Mouse (Mus musculus) CD4-positive, CD25-positive, alpha-beta regulatory T cell, adult 2 months (primary cell): Measurements from ENCODE around the gene Tubb4b.

Source experiments
- DNase-seq: peaks from one replicate; pipeline ENCODE4 v3.0.0-alpha.2; 2012; ENCODE audit warnings: low read depth, low spot score

Tubb4b gene

GRCm38 (mm10) chr2:25246183-25247072 is 21.9 kb upstream of the Tubb4b start, which contains the start of gene AL732309.1:
AL732309.1 (minus strand) TSS chr2:25246863.
- DNase-seq, result no peak

DNA sequence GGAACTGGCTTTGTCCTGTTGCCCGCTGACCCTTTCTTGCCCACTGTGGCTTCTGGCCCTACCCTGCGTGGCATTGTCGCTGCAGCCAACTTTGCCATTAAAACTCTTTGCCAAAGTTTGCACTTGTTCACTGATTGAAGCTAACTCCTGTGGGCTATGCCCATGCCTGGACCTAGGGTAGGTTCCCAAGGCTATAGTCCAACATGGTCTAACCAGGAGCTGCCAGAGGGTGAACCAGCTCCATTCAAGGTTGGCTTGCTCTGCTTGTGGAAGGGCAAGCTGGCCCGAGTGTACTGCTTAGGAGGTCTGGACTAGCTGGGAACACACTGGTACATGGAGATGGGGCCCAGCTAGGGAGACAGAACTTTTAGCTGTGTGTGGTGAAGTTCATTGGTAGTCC is 19.6 kb upstream of the Tubb4b start:
- no peak for DNase-seq

GRCm38 (mm10) chr2:25243342-25243741 is 18.8 kb upstream of the Tubb4b start:
- DNase-seq, result no peak

GRCm38 (mm10) chr2:25242101-25242506 is 17.6 kb upstream of the Tubb4b start, which contains the start of the genes Rnf208 and Cysrt1:
Rnf208 (plus strand) TSS chr2:25242255.
Cysrt1 (minus strand) TSS chr2:25242452.
- DNase-seq, result peak; percentile 66

GRCm38 (mm10) chr2:25241438-25241775 is 16.9 kb upstream of the Tubb4b start:
- peak; percentile 46 for DNase-seq

DNA sequence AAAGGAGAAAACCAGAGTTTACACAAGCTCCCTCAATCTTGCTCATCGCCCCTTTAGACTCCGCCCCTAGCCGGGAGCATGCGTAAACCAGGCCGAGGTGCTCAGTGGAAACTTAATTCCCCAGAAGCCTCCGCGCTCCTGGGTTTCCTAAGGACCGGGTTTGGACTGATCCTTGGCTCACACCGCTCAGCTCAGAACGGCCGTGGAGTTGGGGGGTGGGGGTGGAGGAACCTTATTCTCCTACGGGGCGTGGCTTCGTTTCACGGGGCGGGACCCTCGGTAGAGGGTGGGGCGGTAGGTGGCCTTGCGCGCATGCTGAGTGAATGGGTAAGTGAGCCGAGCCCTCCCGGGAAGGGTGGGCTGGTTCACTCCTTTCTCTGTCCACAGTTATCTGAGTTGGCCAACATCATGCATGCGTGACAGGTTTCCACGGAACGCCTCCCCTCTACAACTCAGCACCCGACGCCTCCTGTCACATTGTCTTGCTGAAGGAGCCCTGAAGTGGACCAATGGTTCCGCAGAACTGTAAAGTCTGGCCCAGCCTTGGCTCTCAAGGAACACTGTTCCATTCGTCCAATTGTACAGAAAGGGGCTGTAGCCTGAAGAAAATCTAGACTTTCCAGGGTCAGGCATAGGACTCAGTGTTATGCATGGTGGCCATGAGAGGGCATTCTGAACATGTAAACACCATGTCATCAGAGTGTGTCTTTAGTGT is 16.4 kb upstream of the Tubb4b start:
- peak; percentile 80 for DNase-seq

DNA sequence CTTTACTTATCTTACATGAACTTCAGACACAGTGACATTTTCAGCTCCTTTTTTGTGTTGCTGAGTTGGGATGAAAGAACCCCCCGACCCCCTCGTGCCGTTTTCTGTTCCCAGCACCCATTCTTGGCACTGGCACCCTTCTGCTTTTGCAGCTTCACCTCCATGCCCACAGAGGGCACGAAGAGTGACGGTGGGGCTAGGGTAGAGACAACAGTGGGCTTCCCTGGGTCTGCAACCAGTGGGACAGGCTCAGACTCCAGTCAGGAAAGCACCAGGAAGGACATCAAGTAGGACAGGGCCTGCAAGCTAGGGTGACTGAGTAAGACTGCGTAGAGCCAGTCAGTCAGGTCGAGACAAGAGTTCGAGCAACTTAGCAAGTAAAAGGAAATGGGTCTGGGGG is 15.8 kb upstream of the Tubb4b start:
- DNase-seq, result no peak

DNA sequence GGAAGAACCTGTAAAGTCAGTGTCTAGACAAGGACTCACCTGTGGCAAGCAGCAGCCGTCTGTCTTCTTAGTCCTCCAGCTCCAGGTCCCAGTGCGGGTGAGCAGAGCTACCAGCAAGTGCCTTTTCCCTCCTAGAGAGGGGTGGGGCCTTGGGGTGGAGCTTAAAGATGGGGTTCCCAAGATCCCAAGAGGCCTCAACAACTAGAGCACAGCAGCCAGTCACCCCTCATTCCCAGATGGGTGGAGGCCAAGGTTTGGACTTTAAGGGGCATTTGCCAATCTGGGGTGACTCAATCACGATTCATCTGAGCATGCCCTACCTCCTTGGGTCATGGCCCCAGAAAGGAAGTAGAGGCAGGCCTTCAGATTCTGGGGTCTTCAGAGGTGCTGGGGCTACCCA is 15.3 kb upstream of the Tubb4b start:
- no peak for DNase-seq

DNA sequence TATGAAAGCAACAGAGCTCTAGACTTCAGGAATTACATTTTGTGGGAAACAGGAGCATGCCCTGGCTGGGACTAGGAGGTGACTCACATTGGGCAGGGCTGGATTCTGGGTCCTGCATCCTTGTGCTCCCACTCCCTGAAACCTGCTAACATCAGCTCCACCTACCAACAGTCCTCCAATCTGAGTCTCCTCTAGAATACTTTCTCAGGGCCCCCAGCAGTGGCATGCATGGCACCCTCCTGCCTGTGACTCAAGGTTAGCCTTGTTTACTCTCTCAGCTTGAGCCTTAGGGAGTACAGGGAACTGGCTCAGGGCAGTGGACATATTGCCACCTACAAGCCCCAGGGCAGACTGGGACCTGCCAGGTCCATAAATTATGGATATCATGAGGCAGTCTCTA is 13.6 kb upstream of the Tubb4b start:
- DNase-seq, result no peak

GRCm38 (mm10) chr2:25237522-25237921 is 13.0 kb upstream of the Tubb4b start:
- no peak for DNase-seq

GRCm38 (mm10) chr2:25236614-25237013 is 12.1 kb upstream of the Tubb4b start, which contains the start of gene Rnf224:
Rnf224 (minus strand) TSS chr2:25236787.
- DNase-seq, result no peak

DNA sequence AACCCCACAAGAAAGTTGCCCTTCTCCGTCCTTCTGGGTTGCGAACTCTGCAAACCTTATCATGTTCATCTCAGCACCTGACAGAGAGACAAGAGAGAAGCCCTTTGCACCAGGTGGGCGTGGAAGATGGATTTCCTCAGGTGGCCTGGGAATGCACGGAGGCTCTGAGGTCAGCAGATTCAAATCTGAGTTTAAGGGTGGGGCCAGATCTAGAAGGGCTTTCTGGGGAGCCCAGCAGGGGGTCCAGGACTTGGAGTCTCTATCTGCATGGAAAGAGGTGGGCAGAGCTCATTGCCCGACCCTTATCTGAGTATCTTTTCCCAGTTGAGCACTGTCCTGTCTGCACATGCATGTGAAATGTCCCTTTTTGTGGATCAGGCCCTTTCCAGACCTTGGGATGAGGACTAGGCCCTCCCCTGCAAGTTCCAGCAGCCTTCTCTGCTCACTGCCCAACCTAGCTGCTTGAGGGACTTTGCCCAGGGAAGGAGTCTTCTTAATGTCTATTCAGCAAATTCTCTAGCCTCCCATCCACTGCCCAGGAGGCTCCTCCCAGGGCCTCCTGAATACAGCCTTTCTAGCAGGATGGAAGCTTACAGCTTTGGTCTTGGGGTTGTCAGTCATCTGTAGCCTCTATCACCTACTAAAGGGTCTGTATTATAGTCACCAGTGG is 10.2 kb upstream of the Tubb4b start:
- no peak for DNase-seq

- no peak for DNase-seq
Observed at GRCm38 (mm10) chr2:25234050-25234449, 9.5 kb upstream of the Tubb4b start, which contains the start of gene Slc34a3. Slc34a3 (minus strand) TSS chr2:25234364.

GRCm38 (mm10) chr2:25233421-25233820 is 8.9 kb upstream of the Tubb4b start:
- no peak for DNase-seq

GRCm38 (mm10) chr2:25231038-25231437 is 6.5 kb upstream of the Tubb4b start:
- DNase-seq, result no peak

GRCm38 (mm10) chr2:25230581-25230980 is 6.1 kb upstream of the Tubb4b start:
- DNase-seq, result no peak

DNA sequence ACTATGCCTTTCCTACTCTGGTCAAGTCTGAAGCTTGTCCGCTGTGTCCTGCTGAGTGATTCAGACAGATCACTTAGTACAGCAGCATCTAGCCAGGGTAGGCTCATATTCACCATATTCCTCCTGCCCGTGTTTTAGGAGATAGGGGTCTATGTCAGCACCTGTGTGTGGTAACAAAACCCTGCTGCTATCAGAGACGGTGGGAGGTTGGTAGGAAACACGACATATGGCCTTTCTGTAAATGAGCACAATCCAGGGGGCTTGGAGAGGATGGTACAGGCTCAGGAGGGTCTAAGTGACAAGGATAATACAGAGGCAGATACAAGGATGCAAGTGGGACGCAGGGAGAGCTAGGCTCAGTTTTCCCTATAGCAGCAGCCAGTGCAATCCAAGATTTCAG is 5.1 kb upstream of the Tubb4b start:
- no peak for DNase-seq

DNA sequence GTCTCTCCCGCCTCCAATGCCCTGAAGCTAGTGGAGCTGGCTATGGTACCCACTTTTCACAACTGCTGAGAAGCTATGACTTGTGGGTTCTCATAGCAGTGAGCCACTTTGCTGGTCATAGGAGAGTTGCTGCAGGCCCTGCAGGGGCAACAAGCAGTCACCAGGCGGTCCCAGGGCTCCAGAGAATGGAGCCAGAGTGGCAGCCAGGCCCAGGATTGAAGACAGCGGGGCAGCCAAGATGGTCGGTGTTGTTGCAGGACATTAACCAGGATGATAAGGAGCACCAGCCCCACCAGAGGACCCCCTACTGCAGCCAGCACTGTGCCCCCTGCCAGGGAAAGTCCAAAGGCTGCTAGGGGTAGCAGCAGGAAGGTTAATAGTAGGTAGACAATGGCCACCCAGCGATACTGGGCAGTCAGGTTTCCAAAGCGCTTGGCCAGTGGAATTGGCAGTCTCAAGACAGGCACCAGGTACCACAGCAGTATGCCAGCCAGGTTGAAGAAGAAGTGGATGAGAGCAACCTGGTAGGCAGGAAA is 4.6 kb upstream of the Tubb4b start:
- no peak for DNase-seq

GRCm38 (mm10) chr2:25228431-25228889 is 4.0 kb upstream of the Tubb4b start:
- peak; percentile 93 for DNase-seq

- no peak for DNase-seq
Observed at GRCm38 (mm10) chr2:25227406-25227805, 2.9 kb upstream of the Tubb4b start.

GRCm38 (mm10) chr2:25226864-25227263 is 2.4 kb upstream of the Tubb4b start:
- DNase-seq, result no peak
